Mouse (Mus musculus) liver, adult 2 months (tissue): ENCODE data around the gene Sez6l.

Experiments used
- CTCF ChIP-seq: fragments of 200-500 bp; IDR thresholded peaks from 2 replicates; pipeline ENCODE4 v1.5.1; 2011; ENCODE audit warnings: low read depth, low read length, control low read depth
- POLR2A ChIP-seq: fragments of 200-500 bp; IDR thresholded peaks from 2 replicates; pipeline ENCODE4 v1.6.1; 2011; ENCODE audit warnings: low read length, control low read depth; ENCODE audit not compliant: insufficient read depth; ENCODE audit errors: extremely low read depth

GRCm38 (mm10) chr5:112533312-112534075, 43.5 kb downstream of the Sez6l start:
- TF ChIP-seq CTCF (no peak), POLR2A (no peak)
